Mouse (Mus musculus) activated CD4-positive, CD25-positive, alpha-beta regulatory T cell, adult 9 weeks (primary cell): Measurements from ENCODE around the gene Spin4. TPM values are rescaled to one million over a fixed set of nuclear protein-coding genes. Genes with fewer than 3 reads are reported as not detected.

Experiments
- polyA plus RNA-seq: library from polyadenylated mRNA; unstranded; fragments of 100-300 nt; shearing (Covaris generic); gene quantifications from one replicate; pipeline ENCODE4 v1.2.1, GENCODE M21; 2017

Spin4 gene
- 0.49 TPM for polyA plus RNA-seq

DNA sequence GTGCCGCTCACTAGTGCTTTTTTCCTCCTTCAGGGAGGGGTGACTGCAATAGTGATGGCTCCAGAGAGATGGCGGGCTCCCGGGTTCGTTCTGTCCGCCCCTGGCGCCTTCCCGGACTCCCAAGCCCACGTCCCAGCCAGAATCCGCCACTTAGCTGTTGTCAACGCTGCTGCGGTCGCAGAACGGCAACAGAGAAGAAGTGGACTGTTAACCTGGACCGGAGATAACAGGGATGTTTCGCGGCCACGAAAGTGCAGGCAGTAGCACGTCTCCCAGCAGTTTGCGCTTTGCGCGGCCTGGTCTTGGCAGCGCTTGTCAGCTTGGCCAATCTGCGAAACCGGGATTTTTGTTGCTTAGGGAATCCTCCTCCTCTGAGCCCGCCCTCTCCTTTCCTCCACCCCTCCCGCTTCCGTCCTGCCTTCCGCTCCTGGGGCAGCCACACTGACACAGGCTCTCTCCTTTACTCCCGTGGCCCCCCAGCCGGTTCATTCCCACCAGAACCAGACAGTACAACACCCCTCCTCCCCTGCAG, at the start of gene Spin4:
Gene Spin4 (minus strand): TSS at position 322 of the 532 bp plus-strand sequence.

Other genes starting within 250 kb of the Spin4 start
- gene Arhgef9, start 170.2 kb upstream of the Spin4 start, polyA plus RNA-seq, result 0.38 TPM